Comparison of ENCODE assay signal across 7 mouse cellular contexts in the genomic region with DNA sequence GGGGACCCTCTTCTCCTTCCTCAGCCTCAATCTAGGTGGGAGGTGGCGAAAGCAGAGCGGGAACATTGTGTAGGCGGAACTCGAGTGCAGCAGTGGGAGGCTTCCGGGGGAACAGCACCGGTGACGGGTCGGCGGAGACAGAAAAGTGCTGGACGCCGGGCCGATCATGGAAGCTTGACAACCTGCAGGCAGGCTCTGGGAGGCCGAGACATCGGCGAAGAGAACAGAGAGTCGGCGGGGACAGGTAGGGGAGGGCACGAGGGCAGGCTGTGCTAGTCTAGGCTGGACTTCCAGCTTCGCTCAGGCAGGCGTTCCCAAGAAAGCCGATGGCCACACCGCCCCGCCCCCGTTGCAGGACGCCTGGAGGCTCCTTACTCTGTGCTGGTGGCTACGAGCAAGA. TPM values are rescaled to one million over a fixed set of nuclear protein-coding genes. Genes with fewer than 3 reads are reported as not detected.
DNase-seq lines count a peak whose midpoint lies in the region; ATAC-seq lines count a peak whose summit lies in the region.

No protein-coding gene starts in this region.

- intact Hi-C loops in gastrocnemius, postnatal 36 days (cut with DNase I): no loop called here
- intact Hi-C loops in left cerebral cortex, postnatal 36 days (cut with DNase I): no loop called here

- DNase-seq in adrenal gland, adult 18-20 months (ENCODE audit: low spot score in 2 of 2): peak; percentile 76 to 80
- peak; percentile 68 for DNase-seq in embryo, embryonic 11.5 days (ENCODE audit: low read depth, low spot score)
- DNase-seq in gastrocnemius, postnatal 36 days: peak; percentile 65 to 79
- DNase-seq in left cerebral cortex, postnatal 36 days (ENCODE audit: low spot score in 2 of 2): peak; percentile 84 to 85
- peak; percentile 97 for DNase-seq in midbrain, embryonic 11.5 days (ENCODE audit: low spot score, missing footprints)
- peak; percentile 48 for DNase-seq in skeletal muscle tissue, adult 2 months (ENCODE audit: low read depth, low spot score)

- no peak for ATAC-seq in intestine, embryonic 15.5 days
- peak; percentile 45 for ATAC-seq in midbrain, embryonic 11.5 days (ENCODE audit: low FRiP score)

- 0 out of 2 replicates have a peak, but pooled peaks cover 4% of the 10 kb centered on the region for H3K4me1 ChIP-seq in intestine, embryonic 15.5 days (replicated peaks)
- peaks cover 3% of the 10 kb centered on the region; the same call in 1 of the 2 replicates for H3K4me1 ChIP-seq in midbrain, embryonic 11.5 days (ENCODE audit: control insufficient read depth, insufficient read depth, low read length)

- peak overlapping the region; percentile 84 for H3K4me2 ChIP-seq in intestine, embryonic 15.5 days (replicated peaks)
- peak overlapping the region; percentile 80 for H3K4me2 ChIP-seq in midbrain, embryonic 11.5 days

- WGBS in intestine, embryonic 15.5 days: under 1% methylated on average over 26 of the region's 26 CpGs
- WGBS in midbrain, embryonic 11.5 days: under 1% methylated on average over 26 of the region's 26 CpGs

- H3K9ac ChIP-seq in intestine, embryonic 15.5 days: peak overlapping the region; percentile 82
- H3K9ac ChIP-seq in midbrain, embryonic 11.5 days (ENCODE audit: low read length): peak overlapping the region; percentile 92

- H3K4me3 ChIP-seq in intestine, embryonic 15.5 days (replicated peaks): peak overlapping the region; percentile 95
- peak overlapping the region; percentile 91 for H3K4me3 ChIP-seq in midbrain, embryonic 11.5 days (ENCODE audit: low read depth, low read length)

- no peak overlapping the region for H3K27ac ChIP-seq in intestine, embryonic 15.5 days
- H3K27ac ChIP-seq in midbrain, embryonic 11.5 days (ENCODE audit: low read depth, low read length): no peak overlapping the region

- no peaks in the 10 kb centered on the region for H3K36me3 ChIP-seq in intestine, embryonic 15.5 days
- no peaks in the 10 kb centered on the region for H3K36me3 ChIP-seq in midbrain, embryonic 11.5 days (ENCODE audit: control insufficient read depth, insufficient read depth, low read length)

- no peaks in the 10 kb centered on the region for H3K27me3 ChIP-seq in intestine, embryonic 15.5 days (replicated peaks)
- H3K27me3 ChIP-seq in midbrain, embryonic 11.5 days (ENCODE audit: control insufficient read depth, insufficient read depth, low read length): no peaks in the 10 kb centered on the region

- no peaks in the 10 kb centered on the region for H3K9me3 ChIP-seq in intestine, embryonic 15.5 days
- no peaks in the 10 kb centered on the region for H3K9me3 ChIP-seq in midbrain, embryonic 11.5 days (ENCODE audit: control insufficient read depth, low read length)

RNA-seq across cellular contexts. Expression of a gene that starts 4.3 kb away (rescaled TPM):
- total RNA-seq in adrenal gland, adult 18-20 months (2021): 10 to 100 TPM in 1 of 2 experiments, 1 to 10 TPM in 1; 9.9 to 12.6 TPM
- total RNA-seq in gastrocnemius, postnatal 36 days (2021): 1 to 10 TPM; 7.8 to 9.1 TPM
- polyA plus RNA-seq in intestine, embryonic 15.5 days (2015; fragmentation: Nextera tagmentation; extraction: Ambion mirVana): 32.3 and 33.0 TPM in 2 replicates
- 10 to 100 TPM; 25.2 to 25.8 TPM for total RNA-seq in left cerebral cortex, postnatal 36 days (2021)
- 54.1 and 54.8 TPM in 2 replicates for polyA plus RNA-seq in midbrain, embryonic 11.5 days (2014; fragmentation: Nextera tagmentation; extraction: Ambion mirVana)

RNA-seq across cellular contexts. Expression of a gene that starts 4.6 kb away (rescaled TPM):
- total RNA-seq in adrenal gland, adult 18-20 months (2021): 10 to 100 TPM; 25.3 to 26.0 TPM
- 10 to 100 TPM; 22.8 to 25.1 TPM for total RNA-seq in gastrocnemius, postnatal 36 days (2021)
- 45.8 and 56.6 TPM in 2 replicates for polyA plus RNA-seq in intestine, embryonic 15.5 days (2015; fragmentation: Nextera tagmentation; extraction: Ambion mirVana)
- 10 to 100 TPM; 53.3 to 62.6 TPM for total RNA-seq in left cerebral cortex, postnatal 36 days (2021)
- 94.3 and 98.3 TPM in 2 replicates for polyA plus RNA-seq in midbrain, embryonic 11.5 days (2014; fragmentation: Nextera tagmentation; extraction: Ambion mirVana)
